Mouse (Mus musculus) CH12.LX (cell line): Measurements from ENCODE around the gene Pmepa1. TPM values are rescaled to one million over a fixed set of nuclear protein-coding genes. Genes with fewer than 3 reads are reported as not detected.

Experiments
- DNase-seq: peaks from one replicate; pipeline ENCODE4 v3.0.0-alpha.2; 2013; ENCODE audit errors: extremely low read depth
- H3K27ac ChIP-seq: 2 replicates; pipeline ENCODE4 v1.5.1; 2012; ENCODE audit warnings: low read depth, mild to moderate bottlenecking, control low read depth, moderate library complexity; ENCODE audit not compliant: insufficient read depth
- H3K27me3 ChIP-seq: replicated peaks from 2 replicates; pipeline ENCODE3; 2012; ENCODE audit warnings: inconsistent platforms
- H3K36me3 ChIP-seq, 2 experiments: replicated peaks in 1 of 2; 2 replicates each; pipeline versions ENCODE3 to v1.6.1; 2012; ENCODE audit warnings: inconsistent platforms in 1 of 2, low read length in 1 of 2, mild to moderate bottlenecking in 1 of 2, mixed read lengths in 1 of 2, moderate library complexity in 1 of 2; ENCODE audit not compliant: control insufficient read depth in 1 of 2, insufficient read depth in 1 of 2
- H3K4me1 ChIP-seq, 2 experiments: 2 replicates each; pipeline ENCODE4 v1.6.1; 2012; ENCODE audit warnings: inconsistent platforms in 1 of 2, moderate library complexity in 1 of 2; ENCODE audit not compliant: insufficient read depth in 2 of 2, control insufficient read depth in 1 of 2
- H3K4me2 ChIP-seq: 2 replicates; pipeline ENCODE4 v1.6.1; 2012; ENCODE audit warnings: low read depth, mild to moderate bottlenecking, control low read depth; ENCODE audit not compliant: poor library complexity, insufficient read depth, severe bottlenecking
- H3K4me3 ChIP-seq, 3 experiments: fragments of 150-350 bp in 1 of 3; sonication (generic) in 1 of 3; replicated peaks in 1 of 3; 2 replicates each; pipeline versions ENCODE3 to v1.5.1; 2011 to 2012; ENCODE audit warnings: low read depth in 2 of 3, low read length in 2 of 3, mild to moderate bottlenecking in 2 of 3, moderate library complexity in 2 of 3, control low read depth in 1 of 3, improper control_type of control experiment in 1 of 3, inconsistent platforms in 1 of 3, mixed read lengths in 1 of 3; ENCODE audit not compliant: poor library complexity in 1 of 3
- H3K79me2 ChIP-seq: replicated peaks from 2 replicates; pipeline ENCODE4 v1.6.1; 2012; ENCODE audit warnings: mild to moderate bottlenecking, moderate library complexity; ENCODE audit not compliant: control insufficient read depth, poor library complexity, insufficient read depth, severe bottlenecking; ENCODE audit errors: extremely low read depth
- H3K9ac ChIP-seq: 2 replicates; pipeline ENCODE4 v1.6.1; 2012; ENCODE audit warnings: low read depth, mild to moderate bottlenecking, control low read depth, moderate library complexity; ENCODE audit not compliant: insufficient read depth
- H3K9me3 ChIP-seq: replicated peaks from 2 replicates; pipeline ENCODE3; 2012; ENCODE audit warnings: low read length, inconsistent platforms, mixed read lengths
- CTCF ChIP-seq, 2 experiments: IDR thresholded peaks in 1 of 2; conservative IDR thresholded peaks in 1 of 2; 2 replicates each; pipeline ENCODE4 v1.5.1; 2011 to 2012; ENCODE audit warnings: low read depth in 2 of 2, low read length in 2 of 2, improper control_type of control experiment in 1 of 2, inconsistent platforms in 1 of 2, mild to moderate bottlenecking in 1 of 2, moderate library complexity in 1 of 2
- ELF1 ChIP-seq: IDR thresholded peaks from 2 replicates; pipeline ENCODE4 v1.6.1; 2014; ENCODE audit warnings: low read depth, mild to moderate bottlenecking, inconsistent platforms, low read length, improper control_type of control experiment
- ETS1 ChIP-seq: conservative IDR thresholded peaks from 2 replicates; pipeline ENCODE4 v1.6.1; 2012; ENCODE audit warnings: low read depth, mild to moderate bottlenecking, inconsistent platforms, low read length, improper control_type of control experiment, moderate library complexity
- IRF4 ChIP-seq: IDR thresholded peaks from 2 replicates; pipeline ENCODE4 v1.6.1; 2014; ENCODE audit warnings: low read depth, mild to moderate bottlenecking, inconsistent platforms, low read length, improper control_type of control experiment
- JUN ChIP-seq: IDR thresholded peaks from 2 replicates; pipeline ENCODE4 v1.6.1; 2011; ENCODE audit warnings: low read depth, mild to moderate bottlenecking, low read length, improper control_type of control experiment, moderate library complexity; ENCODE audit not compliant: insufficient read depth
- KAT2A ChIP-seq: IDR thresholded peaks from 2 replicates; pipeline ENCODE4 v1.6.1; 2012; ENCODE audit warnings: low read length, improper control_type of control experiment, inconsistent platforms; ENCODE audit not compliant: insufficient replicate concordance
- MAFK ChIP-seq: IDR thresholded peaks from 2 replicates; pipeline ENCODE4 v1.6.1; 2011; ENCODE audit warnings: low read length, improper control_type of control experiment; ENCODE audit not compliant: insufficient replicate concordance
- MEF2A ChIP-seq: IDR thresholded peaks from 2 replicates; pipeline ENCODE4 v1.6.1; 2014; ENCODE audit warnings: low read depth, mild to moderate bottlenecking, inconsistent platforms, low read length, improper control_type of control experiment, borderline replicate concordance
- MXI1 ChIP-seq: IDR thresholded peaks from 2 replicates; pipeline ENCODE4 v1.6.1; 2011; ENCODE audit warnings: mild to moderate bottlenecking, low read depth, low read length, improper control_type of control experiment
- PAX5 ChIP-seq: IDR thresholded peaks from 2 replicates; pipeline ENCODE4 v1.6.1; 2012; ENCODE audit warnings: low read length, inconsistent platforms, mixed read lengths
- POLR2AphosphoS2 ChIP-seq: IDR thresholded peaks from 2 replicates; pipeline ENCODE4 v1.6.1; 2011; ENCODE audit warnings: low read depth, low read length, improper control_type of control experiment
- RAD21 ChIP-seq: IDR thresholded peaks from 2 replicates; pipeline ENCODE4 v1.6.1; 2011; ENCODE audit warnings: low read depth, mild to moderate bottlenecking, low read length, improper control_type of control experiment, moderate library complexity
- SIN3A ChIP-seq: IDR thresholded peaks from 2 replicates; pipeline ENCODE4 v1.6.1; 2012; ENCODE audit warnings: low read length, improper control_type of control experiment, inconsistent platforms
- USF1 ChIP-seq: IDR thresholded peaks from 2 replicates; pipeline ENCODE4 v1.6.1; 2014; ENCODE audit warnings: low read depth, mild to moderate bottlenecking, inconsistent platforms, low read length, improper control_type of control experiment
- ZC3H11A ChIP-seq: IDR thresholded peaks from 2 replicates; pipeline ENCODE4 v1.6.1; 2012; ENCODE audit warnings: low read depth, mild to moderate bottlenecking, inconsistent platforms, low read length, improper control_type of control experiment
- ZMIZ1 ChIP-seq: IDR thresholded peaks from 2 replicates; pipeline ENCODE4 v1.6.1; 2012; ENCODE audit warnings: low read depth, mild to moderate bottlenecking, inconsistent platforms, low read length, improper control_type of control experiment
- dilution Hi-C: fragments of 300-500 bp; cut with MboI; formaldehyde crosslinking; loops from 2 replicates; pipeline ENCODE4 v1.14.3; 2020; ENCODE audit warnings: low sequenced_read_pairs; ENCODE audit not compliant: extremely low pct_unique_long_range_greater_than_20kb, extremely low pct_ligation_motif_present
- in situ Hi-C: fragments of 300-500 bp; cut with MboI; formaldehyde crosslinking; loops from 3 replicates; pipeline ENCODE4 v1.14.3; 2019; ENCODE audit warnings: low sequenced_read_pairs, low pct_ligation_motif_present, low pct_unique_long_range_greater_than_20kb, mixed read lengths
- polyA plus RNA-seq: library from polyadenylated mRNA; unstranded; fragments of >175 nt; gene quantifications from 2 replicates; pipeline ENCODE4 v1.2.1, GENCODE M21; 2012; ENCODE audit warnings: low read depth; ENCODE audit not compliant: insufficient read length
- total RNA-seq, 2 experiments: library from RNA; depleted of rRNA; stranded (reverse); fragments of 300-350 nt in 1 of 2; fragments of >200 nt in 1 of 2; gene quantifications; 2 replicates each; pipeline ENCODE4 v1.2.3; 2012 to 2014

Pmepa1 gene
- total and polyA plus RNA-seq, 3 experiments: 1.6 to 11.8 (median 9.9) TPM

DNA sequence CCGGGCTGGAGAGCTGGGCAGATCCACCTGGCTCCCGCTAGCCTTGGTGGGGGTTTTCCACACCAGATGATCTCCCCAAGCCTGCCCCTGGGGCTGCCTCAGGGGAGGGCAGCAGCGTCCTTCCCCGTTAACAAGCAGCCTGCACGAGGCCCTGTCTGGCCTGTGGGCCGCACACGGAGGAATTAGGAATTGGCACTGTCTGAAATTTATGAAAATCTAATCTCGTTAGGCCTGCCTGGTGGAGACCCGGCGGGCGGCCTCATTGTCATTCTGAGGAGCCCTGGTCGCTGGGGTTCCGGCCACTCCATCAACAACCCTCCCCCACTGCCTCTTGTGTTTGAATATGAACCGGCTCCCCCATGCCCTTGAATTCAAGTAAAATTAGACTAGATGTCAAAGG lies 37.8 kb downstream of the Pmepa1 start:
- Histone ChIP-seq H3K27me3 (no peaks in the 10 kb centered on the region), H3K9ac (no peak overlapping the region), H3K27ac (no peak overlapping the region), H3K4me2 (no peak overlapping the region), H3K79me2 (peaks cover 38% of the 10 kb centered on the region)
- in situ Hi-C loops: no loop called here
- dilution Hi-C loops: no loop called here
- 0 out of 2 replicates have a peak, but pooled peaks have one; percentile 6 for TF ChIP-seq ETS1
- TF ChIP-seq USF1: no peak
- TF ChIP-seq, all 38 proteins: peak for 1
- no peaks in the 10 kb centered on the region for H3K9me3 ChIP-seq
- H3K36me3 ChIP-seq: peaks cover 3 to 31% of the 10 kb centered on the region in 2 experiments
- DNase-seq: no peak
- no peak overlapping the region for H3K4me3 ChIP-seq
- peaks cover 23 to 45% of the 10 kb centered on the region in 2 experiments for H3K4me1 ChIP-seq

DNA sequence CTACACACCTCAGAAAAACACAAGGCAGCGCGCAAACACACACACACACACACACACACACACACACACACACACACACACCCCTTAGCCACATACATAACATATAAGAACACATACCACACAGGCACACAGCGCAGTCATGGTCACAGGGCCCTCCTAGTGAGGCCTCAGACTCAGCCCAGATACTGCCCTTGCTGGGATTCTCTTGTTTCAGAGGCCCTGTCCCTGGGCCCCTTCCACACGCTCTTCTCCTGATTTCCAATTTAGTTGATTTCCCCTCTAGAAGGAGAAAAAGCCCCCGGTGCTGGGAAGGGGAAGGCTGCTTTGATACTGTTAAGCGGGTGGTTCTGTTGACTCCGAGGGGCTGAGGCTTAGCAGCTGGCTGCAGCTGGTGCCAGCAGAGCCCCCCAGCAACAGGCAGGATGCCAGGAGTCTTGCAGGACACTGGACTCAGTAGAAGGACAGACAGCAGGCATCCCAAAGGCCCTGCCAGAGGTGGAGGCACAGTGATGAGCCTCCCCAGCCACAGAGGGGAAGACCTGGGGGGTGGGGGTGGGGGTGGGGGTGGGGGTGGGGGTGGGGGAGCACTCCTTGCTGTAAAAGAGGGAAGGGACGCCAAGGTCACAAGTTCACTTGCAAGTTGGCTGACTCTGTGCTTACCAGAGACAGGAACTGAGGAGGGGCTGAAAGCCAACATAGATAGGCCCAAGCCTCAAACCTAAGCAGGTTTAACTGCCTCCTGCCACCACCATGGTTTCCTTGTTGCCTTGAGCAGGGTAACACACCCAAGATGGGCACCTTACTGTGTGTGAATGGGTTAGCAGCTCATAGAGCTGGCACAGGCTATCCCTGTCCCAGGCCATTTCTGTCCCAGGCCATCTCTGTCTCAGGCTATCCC lies 40.6 kb downstream of the Pmepa1 start:
- in situ Hi-C loops: no loop called here
- H3K4me3 ChIP-seq: no peak overlapping the region
- TF ChIP-seq ZMIZ1 (no peak), KAT2A (no peak), CTCF (conservative IDR thresholded peaks at IDR 0.05 in 1 of 2, IDR thresholded peaks at IDR 0.05 in 1 of 2; ENCODE audit: low read depth in 2 of 2, low read length in 2 of 2) (no peak), IRF4 (no peak), ZC3H11A (no peak), MAFK (no peak), ELF1 (no peak), MXI1 (no peak), POLR2AphosphoS2 (no peak), SIN3A (no peak), RAD21 (no peak), PAX5 (no peak), JUN (no peak), MEF2A (no peak)
- no peak overlapping the region for H3K9ac ChIP-seq
- peaks cover 24% of the 10 kb centered on the region for H3K79me2 ChIP-seq
- H3K4me1 ChIP-seq: peaks cover 25 to 53% of the 10 kb centered on the region in 2 experiments
- H3K27ac ChIP-seq: no peak overlapping the region
- dilution Hi-C loops: no loop called here
- H3K27me3 ChIP-seq: no peaks in the 10 kb centered on the region
- DNase-seq: no peak
- no peak overlapping the region for H3K4me2 ChIP-seq
- peaks cover 27 to 45% of the 10 kb centered on the region in 2 experiments for H3K36me3 ChIP-seq
- H3K9me3 ChIP-seq: no peaks in the 10 kb centered on the region
